Mouse (Mus musculus) neural tube, embryonic 12.5 days (tissue): ENCODE measurements at regions not wholly inside any gene's neighbourhood (a gene's known extent, or its start where the extent isn't known, plus 50 kb on each side); places are given as distances from the start of the nearest gene placed in this dataset.

ENCODE experiments used
- ATAC-seq: fragments of 200-750 bp; cut with Nextera tagmentation; 2 replicates; pipeline ENCODE4 v1.8.0; 2017; ENCODE audit warnings: low read depth, mild to moderate bottlenecking, moderate TSS enrichment, moderate library complexity; ENCODE audit not compliant: low FRiP score
- H3K27ac ChIP-seq: fragments of 300-500 bp; sonication (generic); 2 replicates; pipeline ENCODE4 v1.5.1; 2016
- H3K27me3 ChIP-seq: fragments of 300-500 bp; sonication (generic); replicated peaks from 2 replicates; pipeline ENCODE4 v1.6.1; 2016; ENCODE audit warnings: mild to moderate bottlenecking
- H3K36me3 ChIP-seq: fragments of 300-500 bp; sonication (generic); 2 replicates; pipeline ENCODE4 v1.6.1; 2016; ENCODE audit warnings: mild to moderate bottlenecking
- H3K4me1 ChIP-seq: fragments of 300-500 bp; sonication (generic); 2 replicates; pipeline ENCODE4 v1.6.1; 2016
- H3K4me2 ChIP-seq: fragments of 300-500 bp; sonication (generic); replicated peaks from 2 replicates; pipeline ENCODE4 v1.6.1; 2016; ENCODE audit warnings: mild to moderate bottlenecking
- H3K4me3 ChIP-seq: fragments of 300-500 bp; sonication (generic); 2 replicates; pipeline ENCODE4 v1.5.1; 2016
- H3K9ac ChIP-seq: fragments of 300-500 bp; sonication (generic); 2 replicates; pipeline ENCODE4 v1.6.1; 2016; ENCODE audit warnings: mild to moderate bottlenecking
- H3K9me3 ChIP-seq: fragments of 300-500 bp; sonication (generic); 2 replicates; pipeline ENCODE4 v1.6.1; 2016; ENCODE audit warnings: mild to moderate bottlenecking
- WGBS: fragments of 180-500 bp; shearing (Covaris S2); methylation state at CpG from one replicate; pipeline ENCODE4 v1.1.7; 2016; 5-methylcytosine and 5-hydroxymethylcytosine counted together

DNA sequence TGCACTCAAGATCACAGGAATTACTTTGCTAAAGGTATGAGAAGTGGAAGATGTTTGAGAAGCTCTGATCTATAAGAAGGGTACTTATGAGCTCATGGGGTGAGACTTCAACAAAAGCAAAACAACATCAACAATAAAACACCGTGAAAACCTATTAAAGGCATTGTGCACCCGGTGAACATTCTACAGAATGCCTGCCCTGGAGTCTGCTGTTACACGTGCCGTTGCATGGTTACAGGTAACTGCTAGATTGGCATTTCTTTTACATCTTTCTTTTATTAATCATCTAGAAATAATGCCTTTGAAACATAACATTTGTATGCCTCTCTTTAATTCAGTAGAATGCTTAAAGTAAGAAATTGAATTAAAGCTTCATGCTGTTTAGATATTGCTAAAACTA, 661.0 kb downstream of the Pcdh18 start:
- Histone ChIP-seq H3K4me2 (no peak overlapping the region), H3K9ac (no peak overlapping the region), H3K27ac (no peak overlapping the region), H3K36me3 (no peaks in the 10 kb centered on the region), H3K9me3 (no peaks in the 10 kb centered on the region), H3K27me3 (no peaks in the 10 kb centered on the region), H3K4me1 (no peaks in the 10 kb centered on the region), H3K4me3 (no peak overlapping the region)
- WGBS, result 30% methylated on average over 4 of the region's 4 CpGs
- ATAC-seq, result no peak

DNA sequence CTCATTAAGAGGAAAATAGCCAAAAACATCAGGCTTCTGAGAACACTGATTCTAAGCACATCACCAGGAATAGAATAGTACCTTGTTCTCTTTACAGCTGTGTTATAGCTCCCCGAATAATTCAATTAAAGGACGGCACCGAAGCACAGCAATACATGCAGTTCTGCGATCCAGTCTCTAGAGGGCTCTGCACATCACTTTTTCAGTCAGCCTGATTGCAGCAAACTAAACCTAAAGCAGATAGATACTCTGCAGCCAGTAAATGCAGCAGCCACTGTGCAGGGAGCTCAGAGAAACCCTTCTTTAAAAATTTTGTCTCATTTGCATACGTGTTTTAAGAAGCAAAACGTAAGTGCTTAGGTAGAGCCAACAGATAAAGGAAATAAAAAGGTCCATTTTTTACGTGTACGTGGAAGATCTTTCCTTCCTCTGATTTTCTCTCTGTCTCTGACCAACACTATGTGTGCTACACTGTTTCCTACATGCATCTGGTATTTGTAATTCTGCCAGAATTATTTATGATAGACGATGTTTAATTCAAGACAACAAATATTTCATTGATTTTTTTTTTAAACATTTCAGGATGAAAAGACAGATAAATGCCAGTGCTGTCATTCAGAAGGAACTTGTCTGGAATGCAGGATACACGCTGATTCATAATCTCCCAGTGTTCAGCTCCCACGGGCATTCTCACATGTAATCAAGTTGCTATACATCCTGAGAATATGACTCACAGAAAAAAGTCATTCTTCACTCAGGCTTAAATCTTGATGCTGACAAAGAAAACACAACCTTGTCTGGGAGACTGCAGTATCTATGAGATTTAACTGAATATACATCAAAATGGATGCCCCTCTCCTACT, 663.1 kb downstream of the Pcdh18 start:
- no peaks in the 10 kb centered on the region for H3K4me1 ChIP-seq
- no peak overlapping the region for H3K9ac ChIP-seq
- ATAC-seq, result peak; percentile 80
- 33% methylated on average over 11 of the region's 11 CpGs for WGBS
- no peak overlapping the region for H3K27ac ChIP-seq
- H3K9me3 ChIP-seq, result no peaks in the 10 kb centered on the region
- H3K4me2 ChIP-seq, result no peak overlapping the region
- H3K4me3 ChIP-seq, result no peak overlapping the region
- H3K27me3 ChIP-seq, result no peaks in the 10 kb centered on the region
- H3K36me3 ChIP-seq, result no peaks in the 10 kb centered on the region

DNA sequence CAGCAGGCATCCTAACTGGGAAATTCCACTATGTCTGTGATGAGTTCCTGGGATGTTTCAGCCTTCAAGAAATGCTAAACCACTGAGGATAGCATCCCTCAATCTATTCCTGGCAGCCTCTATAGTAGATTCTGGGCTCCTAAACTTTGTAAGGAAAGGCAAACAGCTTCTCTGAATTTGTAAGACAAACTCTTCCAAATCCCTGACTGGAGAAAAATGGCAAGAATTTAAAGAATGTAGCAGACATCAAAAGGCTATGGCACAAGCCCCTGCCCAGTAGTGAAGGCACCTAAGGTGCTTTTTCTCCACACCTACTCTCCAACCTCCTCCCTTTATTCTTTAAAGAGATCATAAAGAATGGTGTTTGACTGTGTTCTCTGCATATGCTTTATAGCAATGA, 688.3 kb downstream of the Pcdh18 start:
- ATAC-seq, result no peak
- no peaks in the 10 kb centered on the region for H3K36me3 ChIP-seq
- H3K27me3 ChIP-seq, result no peaks in the 10 kb centered on the region
- H3K4me3 ChIP-seq, result no peak overlapping the region
- no peak overlapping the region for H3K9ac ChIP-seq
- H3K9me3 ChIP-seq, result no peaks in the 10 kb centered on the region
- no peak overlapping the region for H3K4me2 ChIP-seq
- no peaks in the 10 kb centered on the region for H3K4me1 ChIP-seq
- no peak overlapping the region for H3K27ac ChIP-seq

GRCm38 (mm10) chr3:49062081-49062480, 695.0 kb downstream of the Pcdh18 start:
- Histone ChIP-seq H3K4me2 (no peak overlapping the region), H3K4me3 (no peak overlapping the region), H3K4me1 (no peaks in the 10 kb centered on the region), H3K27me3 (no peaks in the 10 kb centered on the region), H3K36me3 (no peaks in the 10 kb centered on the region), H3K27ac (no peak overlapping the region), H3K9ac (no peak overlapping the region), H3K9me3 (no peaks in the 10 kb centered on the region)
- 78% methylated on average over 9 of the region's 9 CpGs for WGBS
- ATAC-seq, result no peak

DNA sequence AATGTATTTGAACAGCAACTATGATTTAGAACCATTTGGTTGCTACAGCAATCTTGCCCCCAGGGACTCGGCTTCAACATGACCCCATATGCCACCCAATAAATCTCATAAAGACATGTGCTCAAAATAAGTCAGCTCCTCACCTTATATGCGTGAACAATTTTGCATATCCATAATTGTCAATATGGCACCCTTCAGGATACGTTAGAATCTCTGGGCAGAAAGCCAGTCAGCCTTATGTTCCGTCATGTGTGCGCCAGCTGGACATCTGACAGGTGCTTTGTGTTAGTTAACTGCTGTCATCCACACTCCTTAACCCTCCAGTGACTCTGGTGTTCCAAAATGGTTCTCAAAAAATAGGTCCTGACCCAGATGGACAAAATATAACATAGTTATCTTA, 724.1 kb downstream of the Pcdh18 start:
- H3K27ac ChIP-seq, result no peak overlapping the region
- H3K4me1 ChIP-seq, result no peaks in the 10 kb centered on the region
- peak; percentile 68 for ATAC-seq
- H3K27me3 ChIP-seq, result no peaks in the 10 kb centered on the region
- no peak overlapping the region for H3K4me3 ChIP-seq
- H3K9me3 ChIP-seq, result no peaks in the 10 kb centered on the region
- WGBS, result 55% methylated on average over 5 of the region's 5 CpGs
- H3K9ac ChIP-seq, result no peak overlapping the region
- no peak overlapping the region for H3K4me2 ChIP-seq
- no peaks in the 10 kb centered on the region for H3K36me3 ChIP-seq

DNA sequence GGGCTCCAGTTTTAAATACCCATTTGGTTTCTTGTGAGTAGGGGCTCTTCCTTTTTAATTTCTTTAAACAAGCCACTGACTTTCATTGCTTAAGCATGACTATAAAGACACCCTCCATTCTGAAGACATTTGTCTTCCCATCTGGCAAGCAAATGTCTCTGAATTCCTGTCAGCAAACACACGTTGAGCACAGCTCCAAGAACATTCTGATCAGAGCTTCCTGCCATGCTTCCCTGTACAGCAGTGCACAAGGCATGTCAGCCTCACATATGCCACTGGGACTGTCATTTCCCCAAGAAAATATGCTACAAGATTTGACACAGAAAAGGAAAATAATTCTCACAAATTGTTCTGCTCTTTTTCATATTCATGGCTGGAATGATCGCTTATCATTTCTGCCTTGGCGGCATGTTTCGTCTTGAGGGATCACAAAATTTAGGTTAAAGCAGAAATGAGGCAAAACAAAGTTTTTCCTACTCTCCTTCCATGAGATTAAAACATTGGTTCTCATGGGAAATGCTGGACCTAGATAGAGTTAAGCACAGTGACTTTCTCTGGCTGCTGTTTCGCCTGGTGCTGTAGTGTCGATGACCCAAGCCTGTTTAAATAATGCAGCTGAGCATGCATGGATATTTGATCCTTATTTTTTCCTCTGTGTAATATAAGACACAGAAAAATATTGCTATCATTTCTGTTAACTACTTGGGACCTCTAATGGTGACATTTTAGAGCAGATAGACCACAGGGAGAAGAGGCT, 747.7 kb downstream of the Pcdh18 start:
- Histone ChIP-seq H3K36me3 (no peaks in the 10 kb centered on the region), H3K9ac (no peak overlapping the region), H3K27ac (no peak overlapping the region), H3K4me3 (no peak overlapping the region), H3K4me1 (no peaks in the 10 kb centered on the region), H3K9me3 (no peaks in the 10 kb centered on the region), H3K27me3 (no peaks in the 10 kb centered on the region), H3K4me2 (no peak overlapping the region)
- WGBS, result 82% methylated on average over 6 of the region's 6 CpGs
- no peak for ATAC-seq
